In genomic region chr2:65929927-65930326, GRCm38 (mm10) we compare ENCODE assay signal across 8 mouse cellular contexts.
DNase-seq lines count a peak whose midpoint lies in the region; ATAC-seq and TF ChIP-seq lines count a peak whose summit lies in the region.

No protein-coding gene starts in this region.

- peak overlapping the region; percentile 66 for H3K27ac ChIP-seq in CH12.LX (ENCODE audit: insufficient read depth, low read depth)
- H3K27ac ChIP-seq in embryonic facial prominence, embryonic 10.5 days (replicated peaks) = 0 out of 2 replicates have a peak overlapping the region, but pooled peaks have one; percentile 30
- no peak overlapping the region for H3K27ac ChIP-seq in intestine, embryonic 15.5 days
- peak overlapping the region; percentile 84 for H3K27ac ChIP-seq in midbrain, embryonic 12.5 days (replicated peaks)

- no peak overlapping the region; the same call in 1 of the 2 replicates for H3K4me2 ChIP-seq in CH12.LX (ENCODE audit: insufficient read depth, low read depth, poor library complexity, severe bottlenecking)
- 0 out of 2 replicates have a peak overlapping the region, but pooled peaks have one; percentile 9 for H3K4me2 ChIP-seq in intestine, embryonic 15.5 days (replicated peaks)
- H3K4me2 ChIP-seq in midbrain, embryonic 12.5 days (replicated peaks) = peak overlapping the region; percentile 38

- no peak for TF ChIP-seq RAD21 in CH12.LX (IDR thresholded peaks at IDR 0.05; ENCODE audit: low read depth, low read length)

- no peak for TF ChIP-seq EP300 in CH12.LX (IDR thresholded peaks at IDR 0.05; ENCODE audit: low read length)

- no peaks in the 10 kb centered on the region for H3K36me3 ChIP-seq in CH12.LX (replicated peaks in 1 of 2; ENCODE audit: control insufficient read depth in 1 of 2, insufficient read depth in 1 of 2, low read length in 1 of 2)
- no peaks in the 10 kb centered on the region for H3K36me3 ChIP-seq in embryonic facial prominence, embryonic 10.5 days (replicated peaks)
- no peaks in the 10 kb centered on the region for H3K36me3 ChIP-seq in intestine, embryonic 15.5 days
- H3K36me3 ChIP-seq in midbrain, embryonic 12.5 days = no peaks in the 10 kb centered on the region

- no peak overlapping the region for H3K9ac ChIP-seq in CH12.LX (ENCODE audit: insufficient read depth, low read depth)
- H3K9ac ChIP-seq in intestine, embryonic 15.5 days = no peak overlapping the region
- peak overlapping the region; percentile 47 for H3K9ac ChIP-seq in midbrain, embryonic 12.5 days (replicated peaks)

- peak; percentile 58 for DNase-seq in CH12.LX (ENCODE audit: extremely low read depth)
- DNase-seq in embryonic facial prominence, embryonic 10.5 days (ENCODE audit: low spot score) = peak; percentile 13
- no peak for DNase-seq in thymus, postnatal 14 days
- DNase-seq in thymus, postnatal 10 days (ENCODE audit: low spot score in 2 of 2) = no peak
- DNase-seq in c-Kit-positive CD71-positive TER-119-positive erythroid progenitor cells, embryonic 14.5 days (ENCODE audit: low spot score) = no peak

- 73% methylated on average over 11 of the region's 11 CpGs for WGBS in embryonic facial prominence, embryonic 10.5 days
- 44% methylated on average over 11 of the region's 11 CpGs for WGBS in intestine, embryonic 15.5 days
- WGBS in midbrain, embryonic 12.5 days = 36% methylated on average over 11 of the region's 11 CpGs

- H3K4me3 ChIP-seq in CH12.LX (replicated peaks in 1 of 3; ENCODE audit: low read depth in 2 of 3, low read length in 2 of 3, poor library complexity in 1 of 3) = peak overlapping the region; percentile 46 to 54 (median 49)
- no peak overlapping the region for H3K4me3 ChIP-seq in embryonic facial prominence, embryonic 10.5 days
- H3K4me3 ChIP-seq in intestine, embryonic 15.5 days (replicated peaks) = no peak overlapping the region
- H3K4me3 ChIP-seq in midbrain, embryonic 12.5 days = peak overlapping the region; percentile 33

- H3K27me3 ChIP-seq in CH12.LX (replicated peaks) = no peaks in the 10 kb centered on the region
- no peaks in the 10 kb centered on the region for H3K27me3 ChIP-seq in embryonic facial prominence, embryonic 10.5 days (replicated peaks; ENCODE audit: low read depth, poor library complexity, severe bottlenecking)
- H3K27me3 ChIP-seq in intestine, embryonic 15.5 days (replicated peaks) = no peaks in the 10 kb centered on the region
- no peaks in the 10 kb centered on the region for H3K27me3 ChIP-seq in midbrain, embryonic 12.5 days

- in situ Hi-C loops in CH12.LX (cut with MboI; ENCODE audit: low pct_ligation_motif_present, low pct_unique_long_range_greater_than_20kb, low sequenced_read_pairs) = no loop called here

- dilution Hi-C loops in CH12.LX (cut with MboI; ENCODE audit: extremely low pct_ligation_motif_present, extremely low pct_unique_long_range_greater_than_20kb, low sequenced_read_pairs) = no loop called here

- no peak for TF ChIP-seq CTCF in CH12.LX (conservative IDR thresholded peaks at IDR 0.05 in 1 of 2, IDR thresholded peaks at IDR 0.05 in 1 of 2; ENCODE audit: low read depth in 2 of 2, low read length in 2 of 2)

- H3K4me1 ChIP-seq in CH12.LX (ENCODE audit: control insufficient read depth in 1 of 2, insufficient read depth in 2 of 2) = no peaks in the 10 kb centered on the region
- peaks cover 14% of the 10 kb centered on the region; the same call in 1 of the 2 replicates for H3K4me1 ChIP-seq in embryonic facial prominence, embryonic 10.5 days
- H3K4me1 ChIP-seq in intestine, embryonic 15.5 days (replicated peaks) = no peaks in the 10 kb centered on the region
- peaks cover 14% of the 10 kb centered on the region; the same call in 1 of the 2 replicates for H3K4me1 ChIP-seq in midbrain, embryonic 12.5 days

- peak; percentile 61; the same call in 1 of the 2 replicates for ATAC-seq in intestine, embryonic 15.5 days
- ATAC-seq in midbrain, embryonic 12.5 days (ENCODE audit: low FRiP score, low read depth) = peak; percentile 83
- ATAC-seq in erythroid progenitor cell, adult 5-6 weeks (replicated peaks; ENCODE audit: low FRiP score, poor library complexity, severe bottlenecking) = no peak

- peaks cover 9% of the 10 kb centered on the region; the same call in 1 of the 2 replicates for H3K79me2 ChIP-seq in CH12.LX (replicated peaks; ENCODE audit: control insufficient read depth, extremely low read depth, insufficient read depth, poor library complexity, severe bottlenecking)

- no peak for TF ChIP-seq POLR2A in CH12.LX (IDR thresholded peaks at IDR 0.05; ENCODE audit: low read depth, low read length)

- H3K9me3 ChIP-seq in CH12.LX (replicated peaks; ENCODE audit: low read length) = peaks cover 8% of the 10 kb centered on the region
- no peaks in the 10 kb centered on the region for H3K9me3 ChIP-seq in embryonic facial prominence, embryonic 10.5 days
- H3K9me3 ChIP-seq in intestine, embryonic 15.5 days = no peaks in the 10 kb centered on the region
- H3K9me3 ChIP-seq in midbrain, embryonic 12.5 days = no peaks in the 10 kb centered on the region

TF ChIP-seq in CH12.LX, 34 proteins besides CTCF, POLR2A, EP300 and RAD21:
- TF ChIP-seq JUND (conservative IDR thresholded peaks at IDR 0.05; ENCODE audit: low read depth, low read length) (no peak), ELF1 (IDR thresholded peaks at IDR 0.05; ENCODE audit: low read depth, low read length) (0 out of 2 replicates have a peak, but pooled peaks have one; percentile 9), ETS1 (conservative IDR thresholded peaks at IDR 0.05; ENCODE audit: low read depth, low read length) (peak; percentile 60; the same call in 1 of the 2 replicates), MXI1 (IDR thresholded peaks at IDR 0.05; ENCODE audit: low read depth, low read length) (peak; percentile 51; the same call in 1 of the 2 replicates), NELFE (IDR thresholded peaks at IDR 0.05; ENCODE audit: low read depth, low read length) (peak; percentile 42; the same call in 1 of the 2 replicates), TCF12 (IDR thresholded peaks at IDR 0.05; ENCODE audit: low read depth, low read length) (peak; percentile 28; the same call in 1 of the 2 replicates), GABPA (IDR thresholded peaks at IDR 0.05; ENCODE audit: insufficient replicate concordance, low read depth, low read length) (no peak)

Comparison
In these comparisons a context has a peak if more than half of its experiments do, and no peak if none do; other contexts are left out.
1. DNase-seq: peak in CH12.LX (single experiment) and embryonic facial prominence, embryonic 10.5 days (single experiment); none in thymus, postnatal 14 days (single experiment), thymus, postnatal 10 days (0 of 2) and c-Kit-positive CD71-positive TER-119-positive erythroid progenitor cells, embryonic 14.5 days (single experiment).
2. H3K4me3 ChIP-seq: peak in CH12.LX (3 of 3) and midbrain, embryonic 12.5 days (single experiment); none in embryonic facial prominence, embryonic 10.5 days (single experiment) and intestine, embryonic 15.5 days (single experiment).